ENCODE assay signal across 21 mouse cellular contexts in genomic region chr9:94506980-94507379, GRCm38 (mm10). TPM values are rescaled to one million over a fixed set of nuclear protein-coding genes. Genes with fewer than 3 reads are reported as not detected.
A peak's percentile ranks its signal among the peaks of the same experiment; 100 is the strongest.
DNase-seq lines count a peak whose midpoint lies in the region; ATAC-seq and TF ChIP-seq lines count a peak whose summit lies in the region.
"Had no signal": no experiment of that assay in that cellular context is flagged by ENCODE, and none has a peak within 500 bp of the region (broad histone marks: within the 10 kb centered on the region; RNA-seq: fewer than 3 reads in every experiment).

No protein-coding gene starts in this region.

- no peak for DNase-seq in heart, postnatal 36 days
- DNase-seq in heart, adult 2 months = no peak
- DNase-seq in limb, embryonic 14.5 days (ENCODE audit: low spot score) = peak; percentile 34
- no peak for DNase-seq in limb, embryonic 10.5 days (ENCODE audit: low spot score)
- DNase-seq in midbrain, embryonic 10.5 days (ENCODE audit: low spot score) = no peak
- DNase-seq: adrenal gland, adult 8-10 months; adrenal gland, postnatal 14 days; adrenal gland, postnatal 36 days; cerebellum, adult 11-12 months; cerebellum, adult 2 months; cerebellum, adult 9-10 months; cerebellum, postnatal 10 days; cerebellum, postnatal 25 days; forebrain, postnatal 0 days had no signal

- ATAC-seq in heart, embryonic 13.5 days (ENCODE audit: extremely low read depth, insufficient number of reproducible peaks, low FRiP score, low TSS enrichment) = no peak
- ATAC-seq in heart, embryonic 16.5 days (replicated peaks; ENCODE audit: extremely low read depth, insufficient read depth, low FRiP score) = peak; percentile 75
- no peak for ATAC-seq in limb, embryonic 14.5 days (ENCODE audit: low FRiP score, low read depth)
- ATAC-seq: activated CD4-positive, CD25-positive, alpha-beta regulatory T cell, adult 4 months; forebrain, embryonic 13.5 days; forebrain, embryonic 15.5 days; forebrain, postnatal 0 days; Patski had no signal

- TF ChIP-seq EP300 in heart, adult 2 months (IDR thresholded peaks at IDR 0.05; ENCODE audit: insufficient read depth, low read depth, low read length) = no peak

- 0 out of 2 replicates have a peak overlapping the region, but pooled peaks have one; percentile 20 for H3K27ac ChIP-seq in heart, embryonic 13.5 days (replicated peaks)
- H3K27ac ChIP-seq in heart, embryonic 16.5 days (ENCODE audit: low read length) = peak overlapping the region; percentile 50
- H3K27ac ChIP-seq in heart, adult 2 months = no peak overlapping the region
- H3K27ac ChIP-seq in limb, embryonic 14.5 days (replicated peaks; ENCODE audit: low read depth, low read length) = no peak overlapping the region
- H3K27ac ChIP-seq in limb, embryonic 10.5 days = no peak overlapping the region
- no peak overlapping the region for H3K27ac ChIP-seq in midbrain, embryonic 10.5 days (replicated peaks)
- H3K27ac ChIP-seq: embryonic facial prominence, embryonic 13.5 days; forebrain, embryonic 13.5 days; forebrain, embryonic 15.5 days had no signal

- TF ChIP-seq CTCF in heart, adult 2 months (IDR thresholded peaks at IDR 0.05) = no peak

- H3K79me2 ChIP-seq in heart, adult 2 months (replicated peaks; ENCODE audit: control insufficient read depth, insufficient read depth, low read length) = no peaks in the 10 kb centered on the region

- peaks cover 20% of the 10 kb centered on the region for H3K4me1 ChIP-seq in heart, embryonic 13.5 days
- H3K4me1 ChIP-seq in heart, embryonic 16.5 days (ENCODE audit: control insufficient read depth, insufficient read depth, low read length) = peaks cover 20% of the 10 kb centered on the region
- peaks cover 3% of the 10 kb centered on the region; the same call in 1 of the 2 replicates for H3K4me1 ChIP-seq in heart, adult 2 months (ENCODE audit: control insufficient read depth, insufficient read depth, low read length)
- no peaks in the 10 kb centered on the region for H3K4me1 ChIP-seq in limb, embryonic 14.5 days (ENCODE audit: control insufficient read depth, insufficient read depth, low read length)
- H3K4me1 ChIP-seq in limb, embryonic 10.5 days = no peaks in the 10 kb centered on the region
- no peaks in the 10 kb centered on the region for H3K4me1 ChIP-seq in midbrain, embryonic 10.5 days
- H3K4me1 ChIP-seq: forebrain, embryonic 13.5 days; forebrain, embryonic 15.5 days had no signal

- intact Hi-C loops in heart, postnatal 36 days (cut with DNase I) = no loop called here
- intact Hi-C loops in heart, adult 2 months (cut with DNase I) = no loop called here

- H3K36me3 ChIP-seq in heart, embryonic 13.5 days = no peaks in the 10 kb centered on the region
- no peaks in the 10 kb centered on the region for H3K36me3 ChIP-seq in heart, embryonic 16.5 days (ENCODE audit: control insufficient read depth, insufficient read depth)
- no peaks in the 10 kb centered on the region for H3K36me3 ChIP-seq in heart, adult 2 months (ENCODE audit: control insufficient read depth, insufficient read depth, low read length)
- no peaks in the 10 kb centered on the region for H3K36me3 ChIP-seq in limb, embryonic 14.5 days (ENCODE audit: control insufficient read depth, insufficient read depth, low read length)
- no peaks in the 10 kb centered on the region for H3K36me3 ChIP-seq in limb, embryonic 10.5 days
- no peaks in the 10 kb centered on the region for H3K36me3 ChIP-seq in midbrain, embryonic 10.5 days
- H3K36me3 ChIP-seq: embryonic facial prominence, embryonic 13.5 days; forebrain, embryonic 15.5 days had no signal

- no peak overlapping the region for H3K4me2 ChIP-seq in heart, embryonic 13.5 days
- peak overlapping the region; percentile 5; the same call in 1 of the 2 replicates for H3K4me2 ChIP-seq in heart, embryonic 16.5 days (ENCODE audit: low read depth, low read length)
- no peak overlapping the region for H3K4me2 ChIP-seq in limb, embryonic 14.5 days (replicated peaks; ENCODE audit: low read depth, low read length, severe bottlenecking)
- H3K4me2 ChIP-seq: embryonic facial prominence, embryonic 13.5 days; forebrain, embryonic 13.5 days; forebrain, embryonic 15.5 days had no signal

- no peaks in the 10 kb centered on the region for H3K27me3 ChIP-seq in heart, embryonic 13.5 days (replicated peaks)
- no peaks in the 10 kb centered on the region for H3K27me3 ChIP-seq in heart, embryonic 16.5 days (ENCODE audit: control insufficient read depth, insufficient read depth, low read length)
- H3K27me3 ChIP-seq in heart, adult 2 months (ENCODE audit: control insufficient read depth, insufficient read depth, low read length) = no peaks in the 10 kb centered on the region
- H3K27me3 ChIP-seq in limb, embryonic 14.5 days (ENCODE audit: control insufficient read depth, insufficient read depth, low read length) = no peaks in the 10 kb centered on the region
- no peaks in the 10 kb centered on the region for H3K27me3 ChIP-seq in limb, embryonic 10.5 days (ENCODE audit: low read depth, poor library complexity, severe bottlenecking)
- H3K27me3 ChIP-seq in midbrain, embryonic 10.5 days (ENCODE audit: low read depth, poor library complexity, severe bottlenecking) = no peaks in the 10 kb centered on the region
- H3K27me3 ChIP-seq: embryonic facial prominence, embryonic 13.5 days; forebrain, embryonic 13.5 days; forebrain, embryonic 15.5 days; Patski had no signal

- no peak for TF ChIP-seq POLR2A in heart, adult 2 months (IDR thresholded peaks at IDR 0.05; ENCODE audit: insufficient read depth, low read depth, low read length)
- no peak for TF ChIP-seq POLR2A in limb, embryonic 14.5 days (IDR thresholded peaks at IDR 0.05; ENCODE audit: borderline replicate concordance, extremely low read depth, insufficient read depth, insufficient read length)

- no peak overlapping the region for H3K4me3 ChIP-seq in heart, embryonic 13.5 days
- H3K4me3 ChIP-seq in heart, embryonic 16.5 days (ENCODE audit: low read length) = no peak overlapping the region
- no peak overlapping the region for H3K4me3 ChIP-seq in heart, adult 2 months
- no peak overlapping the region for H3K4me3 ChIP-seq in limb, embryonic 14.5 days (replicated peaks; ENCODE audit: low read length)
- no peak overlapping the region for H3K4me3 ChIP-seq in limb, embryonic 10.5 days
- no peak overlapping the region for H3K4me3 ChIP-seq in midbrain, embryonic 10.5 days
- H3K4me3 ChIP-seq: embryonic facial prominence, embryonic 13.5 days; forebrain, embryonic 13.5 days; forebrain, embryonic 15.5 days had no signal

- no peaks in the 10 kb centered on the region for H3K9me3 ChIP-seq in heart, embryonic 13.5 days
- no peaks in the 10 kb centered on the region for H3K9me3 ChIP-seq in heart, embryonic 16.5 days (replicated peaks; ENCODE audit: control insufficient read depth, low read length)
- no peaks in the 10 kb centered on the region for H3K9me3 ChIP-seq in limb, embryonic 14.5 days (ENCODE audit: control insufficient read depth, low read length)
- no peaks in the 10 kb centered on the region for H3K9me3 ChIP-seq in limb, embryonic 10.5 days (replicated peaks)
- H3K9me3 ChIP-seq in midbrain, embryonic 10.5 days (replicated peaks) = no peaks in the 10 kb centered on the region
- H3K9me3 ChIP-seq: embryonic facial prominence, embryonic 13.5 days; forebrain, embryonic 13.5 days; forebrain, embryonic 15.5 days had no signal

- 35% methylated on average over 1 of the region's 1 CpGs for WGBS in heart, embryonic 13.5 days
- WGBS in heart, embryonic 16.5 days = 48% methylated on average over 1 of the region's 1 CpGs
- 58% methylated on average over 1 of the region's 1 CpGs for WGBS in heart, adult 2 months
- WGBS in limb, embryonic 14.5 days = 48% methylated on average over 1 of the region's 1 CpGs
- WGBS in limb, embryonic 10.5 days = 91% methylated on average over 1 of the region's 1 CpGs
- 82% methylated on average over 1 of the region's 1 CpGs for WGBS in midbrain, embryonic 10.5 days

- H3K9ac ChIP-seq in heart, embryonic 13.5 days = no peak overlapping the region
- no peak overlapping the region for H3K9ac ChIP-seq in heart, embryonic 16.5 days (ENCODE audit: low read length)
- no peak overlapping the region for H3K9ac ChIP-seq in heart, adult 2 months (ENCODE audit: low read depth, low read length)
- no peak overlapping the region for H3K9ac ChIP-seq in limb, embryonic 14.5 days (ENCODE audit: low read depth, low read length, severe bottlenecking)
- H3K9ac ChIP-seq: embryonic facial prominence, embryonic 13.5 days; forebrain, embryonic 13.5 days; forebrain, embryonic 15.5 days; forebrain, postnatal 0 days had no signal

RNA-seq across cellular contexts. Expression of gene 1190002N15Rik, which starts 30.9 kb away (rescaled TPM):
- 9.3 and 12.7 TPM in 2 replicates for polyA plus RNA-seq in heart, embryonic 13.5 days (2015; fragmentation: Nextera tagmentation; extraction: Ambion mirVana)
- total RNA-seq in heart, postnatal 36 days (2021) = 10 to 100 TPM; 30.7 to 30.9 TPM
- 8.7 and 9.5 TPM in 2 replicates for polyA plus RNA-seq in heart, embryonic 16.5 days (2015; fragmentation: Nextera tagmentation; extraction: Ambion mirVana)
- 10 to 100 TPM; 25.9 to 31.7 TPM for total RNA-seq in heart, adult 2 months (2021)
- 10.8 and 17.5 TPM in 2 replicates for polyA plus RNA-seq in heart, adult 2 months (2012; rRNA removed)
- 53.2 and 66.2 TPM in 2 replicates for polyA plus RNA-seq in limb, embryonic 14.5 days (2012; rRNA removed)
- 47.7 and 67.4 TPM in 2 replicates for polyA plus RNA-seq in limb, embryonic 14.5 days (2014; fragmentation: Nextera tagmentation; extraction: Ambion mirVana)
- 5.8 and 6.6 TPM in 2 replicates for polyA plus RNA-seq in limb, embryonic 10.5 days (2016; fragmentation: Nextera tagmentation; extraction: Ambion mirVana)
- 6.6 and 6.7 TPM in 2 replicates for polyA plus RNA-seq in midbrain, embryonic 10.5 days (2016; fragmentation: Nextera tagmentation; extraction: Ambion mirVana)

Comparison
In these comparisons a context has a peak if more than half of its experiments do, and no peak if none do; other contexts are left out.
1. H3K27ac ChIP-seq: peak in heart, embryonic 13.5 days (single experiment) and heart, embryonic 16.5 days (single experiment); none in heart, adult 2 months (single experiment), limb, embryonic 14.5 days (single experiment), limb, embryonic 10.5 days (single experiment) and midbrain, embryonic 10.5 days (single experiment).